Mouse (Mus musculus) right cerebral cortex, postnatal 10 days (tissue): Measurements from ENCODE around the gene Ifnk.

Source experiments
- DNase-seq, 2 experiments: peaks; one replicate each; pipeline ENCODE4 v3.0.0; 2021; ENCODE audit warnings: low spot score in 2 of 2

Ifnk gene

DNA sequence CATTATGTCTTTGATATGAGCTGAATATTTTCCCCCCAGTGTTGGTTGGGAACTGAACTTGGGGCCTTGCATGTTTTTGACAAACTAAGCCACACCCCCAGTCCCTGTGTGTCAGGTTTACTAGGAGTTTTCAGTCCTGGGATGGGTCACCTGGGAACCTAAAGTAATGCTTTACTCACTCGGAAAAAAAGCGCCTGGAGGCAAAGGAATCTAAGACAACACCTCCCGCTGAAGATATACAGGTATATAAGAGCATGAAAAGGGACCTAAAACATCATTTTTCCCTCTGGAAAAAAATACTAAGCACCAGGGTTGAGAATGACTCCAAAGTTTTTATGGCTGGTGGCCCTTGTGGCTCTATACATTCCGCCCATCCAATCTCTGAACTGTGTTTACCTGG lies at the start of gene Ifnk:
Ifnk (plus strand) TSS at position 301 of the 400 bp plus-strand sequence.
- no peak for DNase-seq

DNA sequence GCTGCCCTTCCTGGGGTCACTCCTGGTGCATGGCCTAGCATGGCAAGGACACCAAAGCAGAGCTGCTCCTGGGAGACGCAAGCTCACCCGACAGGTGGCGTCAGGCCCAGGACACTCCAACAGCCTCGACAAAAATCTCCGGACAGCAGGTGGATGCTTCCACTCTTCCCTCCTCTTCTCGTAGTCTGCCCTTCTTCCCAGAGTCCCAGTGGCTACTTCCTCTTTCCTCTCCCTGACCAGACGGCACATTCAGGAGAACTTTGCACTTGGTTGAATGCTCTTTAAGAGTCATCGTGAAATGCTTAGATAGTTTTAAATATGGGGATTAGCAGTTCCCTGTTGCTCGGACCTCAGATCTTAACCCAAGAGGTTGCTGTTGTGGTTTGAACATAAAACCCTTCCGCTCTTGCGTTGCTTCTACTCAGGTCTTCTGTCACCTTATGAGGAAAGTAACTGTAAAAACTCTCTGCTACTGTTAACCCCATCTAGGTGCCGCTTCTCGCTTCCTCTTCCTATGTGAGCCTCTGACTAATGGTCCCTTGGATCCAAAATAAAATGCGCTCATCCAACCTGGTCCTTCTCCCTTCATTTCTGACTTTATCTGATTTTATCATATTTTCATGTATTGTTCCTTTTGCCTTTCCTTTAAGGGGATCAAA lies 46.6 kb upstream of the Ifnk start:
- DNase-seq = no peak

DNA sequence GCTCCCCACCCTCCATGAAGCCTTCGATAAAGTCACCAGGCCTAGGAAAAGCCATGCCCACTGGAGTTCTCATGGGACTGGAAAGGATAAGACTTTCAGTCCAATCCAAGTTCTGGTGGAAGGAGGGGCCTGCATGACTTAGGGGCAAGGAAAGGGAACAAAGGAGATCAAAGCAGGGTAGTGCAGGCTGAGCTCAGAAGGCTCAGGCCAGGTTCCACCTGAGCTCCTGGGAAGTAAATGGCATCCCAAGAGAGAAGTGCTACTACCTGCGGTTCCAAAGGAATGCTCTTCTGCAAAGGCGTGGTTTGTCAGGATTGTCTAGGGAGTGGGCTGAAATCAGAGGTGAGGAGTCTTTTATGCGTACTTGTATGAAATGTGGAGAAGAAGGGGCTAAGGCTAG lies 39.4 kb upstream of the Ifnk start:
- DNase-seq = no peak

DNA sequence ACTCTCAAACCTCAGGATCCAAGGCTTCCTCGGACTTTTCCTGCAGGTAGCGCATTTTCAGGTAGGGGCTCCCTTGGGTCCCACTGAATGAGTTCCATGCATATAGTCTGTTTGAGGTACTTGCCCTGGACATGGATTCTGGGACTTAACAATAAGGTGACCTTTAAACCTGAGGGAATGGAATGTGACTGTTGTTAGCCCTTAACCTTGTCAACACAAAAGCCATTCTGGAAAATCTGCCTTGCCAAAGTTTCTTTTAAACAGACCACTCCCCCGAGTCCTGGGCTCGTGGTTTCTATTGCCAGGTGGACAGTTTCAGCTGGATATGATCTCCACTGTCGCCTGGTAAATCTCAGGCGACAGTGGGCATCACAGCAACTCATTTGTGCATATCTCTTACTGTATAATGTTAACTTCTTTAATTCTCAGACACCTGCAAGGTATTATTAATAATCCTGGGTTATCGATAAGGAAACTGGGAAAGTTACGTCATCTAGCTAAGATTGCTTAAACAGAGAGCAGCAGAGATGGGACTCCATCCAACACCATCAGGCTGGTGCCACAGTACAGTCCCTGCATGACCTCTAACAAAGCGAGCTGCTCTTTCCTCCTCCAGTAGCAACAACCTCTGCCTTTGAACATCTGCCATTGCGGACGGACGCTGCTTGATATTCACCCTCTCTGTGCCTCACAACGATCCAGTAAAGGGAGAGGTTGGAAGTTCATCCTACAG lies 38.2 kb upstream of the Ifnk start:
- DNase-seq = no peak

DNA sequence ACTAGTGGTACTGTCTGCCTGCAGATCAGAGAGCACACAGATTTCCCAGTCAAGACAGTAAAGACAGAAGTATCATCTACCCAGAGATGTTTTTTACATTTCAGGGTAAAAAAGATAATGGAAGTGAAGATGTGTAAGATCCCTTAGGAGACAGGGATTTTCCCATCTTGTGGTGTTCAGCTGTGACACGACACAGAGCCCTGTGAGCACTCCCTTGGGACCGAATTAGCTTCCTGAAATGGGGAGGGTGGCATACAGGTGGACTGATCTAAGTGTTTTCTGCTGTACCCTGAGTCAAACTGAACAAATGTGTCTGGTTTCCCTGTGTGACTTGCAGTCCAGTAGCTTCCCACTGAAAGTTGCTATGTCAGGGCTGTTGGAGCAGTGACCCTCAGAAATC lies 36.9 kb upstream of the Ifnk start:
- no peak for DNase-seq

DNA sequence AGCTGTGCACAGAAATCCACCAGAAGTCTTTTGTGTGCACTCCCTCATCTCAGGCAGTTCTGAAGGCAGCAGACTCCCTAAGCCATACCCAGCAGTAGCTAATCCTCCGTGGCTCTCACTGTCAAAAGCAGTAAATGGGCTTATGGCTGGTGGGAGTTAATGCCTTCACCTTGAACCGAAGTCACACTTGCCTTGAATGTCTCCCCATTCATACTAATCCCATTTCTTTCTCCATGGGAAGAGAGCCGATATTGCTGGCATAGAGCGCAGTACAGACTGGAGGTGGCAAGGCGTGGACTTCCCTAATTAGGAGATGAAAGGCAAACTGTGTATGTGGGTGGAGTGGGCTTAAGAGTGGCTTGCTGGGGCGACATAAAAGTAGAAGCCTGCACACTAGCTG lies 35.9 kb upstream of the Ifnk start:
- DNase-seq = no peak

DNA sequence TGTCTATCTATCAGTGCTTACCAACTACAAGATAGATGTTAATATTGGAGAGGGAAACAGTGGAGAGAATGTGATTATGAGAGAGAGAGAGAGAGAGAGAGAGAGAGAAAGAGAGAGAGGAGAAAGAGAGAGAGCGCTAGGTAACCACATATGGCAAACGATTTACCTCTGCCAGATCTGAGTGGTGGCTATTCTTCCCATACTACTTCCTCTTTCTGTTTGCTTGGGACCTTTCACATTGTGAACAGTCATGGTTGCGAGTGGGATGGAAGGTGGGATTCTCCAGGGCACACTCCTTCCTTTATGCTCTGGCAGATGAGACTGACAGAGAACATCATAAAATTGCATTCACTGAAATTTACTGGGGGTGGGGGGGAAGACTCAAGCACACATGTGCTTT lies 34.7 kb upstream of the Ifnk start:
- no peak for DNase-seq

DNA sequence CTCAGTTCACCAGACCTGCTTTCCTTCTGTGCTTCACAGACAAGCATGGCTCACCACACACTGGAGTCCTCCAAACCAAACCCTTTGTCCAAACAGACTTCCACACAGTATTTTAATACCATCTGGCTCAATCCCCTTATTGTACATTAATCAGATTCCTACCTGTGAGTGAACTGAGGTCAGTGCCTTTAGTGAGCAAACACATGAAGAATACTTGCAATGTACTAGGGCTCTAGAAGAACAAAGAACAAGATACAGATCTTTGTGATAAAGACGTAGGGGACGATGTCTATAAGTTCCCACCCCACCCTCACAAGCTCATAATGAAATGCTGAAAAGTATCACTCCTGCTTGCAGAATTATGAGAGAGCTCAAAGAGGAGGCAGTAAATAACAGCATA lies 33.0 kb upstream of the Ifnk start:
- DNase-seq = no peak

DNA sequence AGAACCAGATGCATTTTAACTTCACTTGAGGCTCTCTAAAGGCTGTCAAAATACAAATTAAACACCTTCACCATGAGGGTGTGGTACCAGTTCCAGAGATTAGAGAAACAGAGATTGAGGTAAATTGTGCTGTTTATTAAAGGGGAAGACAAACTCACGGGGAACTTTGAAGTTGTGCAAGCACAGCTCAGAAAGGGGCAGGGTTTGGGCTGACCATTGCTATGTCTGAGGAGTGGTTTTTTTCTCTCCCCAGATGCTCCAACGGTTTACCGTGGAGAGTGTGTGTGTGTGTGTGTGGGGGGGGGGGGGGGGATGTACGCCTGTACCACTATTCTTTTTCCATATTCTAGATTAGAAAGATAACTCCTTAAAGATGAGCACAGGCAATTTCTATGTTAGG lies 31.7 kb upstream of the Ifnk start:
- DNase-seq = no peak

DNA sequence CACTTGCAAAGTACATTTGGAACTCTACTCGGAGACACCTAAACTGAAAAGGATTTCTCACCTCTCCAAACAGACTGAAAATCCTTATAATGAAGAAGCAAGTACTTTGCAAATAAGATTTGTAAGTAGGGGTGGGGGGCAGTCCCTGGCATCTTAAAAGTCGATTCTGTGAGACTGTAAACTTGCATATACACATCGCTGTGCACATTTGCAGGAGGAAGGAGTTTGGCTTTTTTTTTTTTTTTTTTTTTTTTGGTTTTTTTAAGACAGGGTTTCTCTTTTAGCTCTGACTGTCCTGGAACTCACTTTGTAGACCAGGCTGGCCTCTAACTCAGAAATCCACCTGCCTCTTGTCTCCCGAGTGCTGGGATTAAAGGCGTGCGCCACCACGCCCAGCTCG lies 31.3 kb upstream of the Ifnk start:
- no peak for DNase-seq

DNA sequence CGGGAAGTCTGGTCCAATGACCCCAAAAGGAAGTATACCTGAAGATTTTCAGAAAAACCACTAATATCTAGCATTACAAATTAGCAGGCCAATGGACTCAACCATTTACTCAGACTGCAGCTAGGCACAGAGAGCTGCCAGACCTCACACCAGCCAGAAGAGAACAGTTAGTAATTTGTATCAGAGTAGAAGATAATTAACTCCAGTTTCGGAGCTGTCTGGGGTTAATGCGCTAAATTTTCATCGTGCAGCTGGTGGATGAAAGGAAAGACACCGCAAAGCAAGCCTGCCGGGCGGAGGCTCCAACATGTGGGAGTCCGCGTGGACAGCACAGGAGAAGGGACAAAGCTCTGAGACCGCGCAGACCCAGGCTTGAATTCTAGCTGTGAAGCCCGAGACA lies 30.8 kb upstream of the Ifnk start:
- DNase-seq = no peak

DNA sequence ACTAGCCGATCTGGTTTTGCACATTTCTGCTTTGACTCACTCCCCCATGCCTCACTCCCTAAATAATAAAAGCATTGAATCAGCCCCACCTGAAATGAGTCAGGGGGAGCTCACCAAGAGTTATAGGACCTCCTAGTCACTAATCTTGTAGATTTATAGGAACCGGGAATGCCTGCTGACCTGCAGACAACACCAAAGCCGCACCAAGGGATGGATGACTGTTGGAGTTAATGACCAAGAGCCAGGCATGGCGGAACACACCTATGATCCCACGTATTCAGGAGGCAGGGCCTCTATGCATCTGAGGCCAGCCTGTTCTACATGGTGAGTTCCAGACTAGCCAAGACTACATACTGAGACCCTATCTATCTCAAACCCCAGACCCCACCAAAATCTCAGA lies 28.8 kb upstream of the Ifnk start:
- no peak for DNase-seq

DNA sequence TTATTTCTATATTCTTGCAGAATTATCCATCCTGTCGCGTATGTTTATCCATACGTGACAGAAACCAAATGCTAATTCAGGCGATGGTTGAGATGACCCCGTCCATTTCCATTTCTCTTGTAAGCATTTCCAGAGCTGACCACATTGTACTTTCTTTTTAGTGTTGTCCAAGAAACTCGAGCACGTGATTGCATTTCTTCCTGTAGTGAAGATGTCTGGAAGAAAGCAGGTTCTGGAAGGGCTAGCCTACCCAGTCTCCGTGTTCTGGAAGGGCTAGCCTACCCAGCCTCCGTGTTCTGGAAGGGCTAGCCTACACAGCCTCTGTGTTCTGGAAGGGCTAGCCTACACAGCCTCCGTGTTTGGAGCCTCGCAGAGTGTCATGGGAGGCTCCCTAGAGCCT lies 27.8 kb upstream of the Ifnk start:
- no peak for DNase-seq

DNA sequence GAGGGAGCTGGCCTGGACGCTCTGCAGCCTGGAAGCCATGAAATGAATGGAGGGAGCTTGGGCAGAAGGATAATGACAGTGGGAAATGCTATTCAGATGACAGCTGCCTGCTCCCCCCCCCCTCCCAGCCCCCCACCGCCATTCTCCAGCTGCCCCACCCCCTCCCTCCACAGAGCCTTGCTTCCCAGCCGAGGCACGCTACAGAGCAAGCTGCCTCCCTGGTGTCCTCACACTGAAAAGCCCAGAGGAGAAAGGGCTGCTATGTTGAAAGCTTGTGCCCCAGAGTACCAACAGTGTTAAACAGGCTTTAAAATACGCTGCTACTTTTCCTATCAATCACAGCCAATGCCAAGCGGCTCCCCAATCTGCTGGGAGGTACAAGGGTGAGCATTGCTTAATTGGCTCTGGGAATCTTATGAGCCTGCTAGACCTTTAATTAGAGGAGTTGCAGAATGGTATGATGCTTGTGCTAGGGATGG lies 26.5 kb upstream of the Ifnk start:
- no peak for DNase-seq

DNA sequence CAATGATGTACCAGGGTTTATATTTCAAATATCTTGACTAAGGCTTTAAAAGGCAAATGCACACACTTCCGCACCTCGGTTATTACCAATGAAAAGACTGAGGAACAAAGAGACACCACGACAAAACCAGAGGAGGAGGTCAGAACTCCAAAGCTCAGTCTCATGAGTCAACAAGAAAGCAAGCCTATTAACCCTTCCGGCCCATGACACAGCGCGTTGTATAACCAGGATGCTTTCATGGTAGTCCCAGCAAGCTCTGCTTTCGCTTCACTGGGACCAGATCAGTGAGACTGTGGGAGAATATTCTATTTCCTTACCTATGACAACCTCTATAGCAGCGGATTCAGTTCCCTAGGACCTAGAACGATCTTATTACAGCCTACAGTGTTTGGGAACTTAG lies 25.1 kb upstream of the Ifnk start:
- no peak for DNase-seq

DNA sequence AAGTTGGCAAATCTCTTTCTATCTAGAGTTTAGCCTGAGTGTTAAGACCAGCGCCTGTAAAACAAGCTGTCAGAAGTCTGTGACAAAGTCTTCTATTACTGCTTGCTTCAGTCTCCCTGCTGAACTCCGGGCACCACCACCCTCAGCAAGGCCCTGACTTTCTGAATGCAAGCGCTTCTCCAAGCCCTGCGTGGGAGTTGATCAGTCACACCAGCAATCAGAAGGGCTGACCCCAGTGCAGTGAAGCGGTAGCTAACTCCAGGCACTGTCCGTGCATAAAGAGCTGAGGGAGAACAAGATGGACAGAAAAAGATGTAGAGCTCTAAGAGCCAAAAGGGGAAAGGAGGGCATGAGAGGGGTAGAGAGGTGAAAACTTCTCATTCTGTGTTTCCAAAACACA lies 24.1 kb upstream of the Ifnk start:
- no peak for DNase-seq

DNA sequence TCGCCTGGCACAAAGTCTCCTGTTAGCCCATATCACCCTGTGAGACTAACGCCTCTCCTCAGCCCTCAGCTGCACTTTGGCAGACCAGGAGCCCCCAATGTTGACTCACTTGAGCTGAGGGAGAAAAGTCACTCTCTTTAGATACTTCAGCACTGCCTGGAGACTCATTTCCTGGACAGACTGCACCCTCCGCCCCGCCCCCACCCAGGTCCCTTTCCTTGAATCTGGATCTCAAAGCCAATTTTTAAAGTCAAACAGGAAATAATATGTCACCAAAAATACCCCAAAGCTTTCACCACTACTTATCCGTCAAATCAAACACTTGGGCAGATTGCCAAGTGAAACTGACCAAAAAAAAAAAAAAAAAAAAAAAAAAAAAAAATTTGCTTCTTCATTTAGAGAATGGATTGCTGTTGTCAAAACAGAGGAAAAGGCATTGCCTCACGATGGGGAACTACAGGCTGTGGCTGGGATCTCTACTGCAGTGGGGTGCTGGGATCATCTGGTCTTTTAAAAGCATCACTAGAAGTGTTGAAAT lies 21.4 kb upstream of the Ifnk start:
- DNase-seq = no peak

DNA sequence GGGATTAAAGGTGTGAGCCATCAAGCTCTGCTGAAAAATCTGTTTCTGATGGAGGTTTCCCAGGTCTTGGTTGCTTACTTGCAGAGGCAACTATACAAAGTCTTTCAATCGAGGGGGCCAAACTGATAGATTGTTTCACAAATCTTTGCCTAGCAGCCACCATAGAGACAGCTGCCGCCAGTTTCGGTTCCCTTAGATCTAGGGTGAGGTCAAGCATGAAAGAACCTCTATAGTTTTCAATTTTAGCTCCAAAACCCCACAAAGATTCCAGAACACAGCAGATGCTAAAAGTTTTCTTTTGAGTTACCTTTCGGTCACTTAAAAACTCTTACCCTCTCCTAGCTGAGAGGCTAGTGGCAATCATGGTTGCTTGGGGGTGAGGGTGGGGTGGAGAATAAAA lies 20.3 kb upstream of the Ifnk start:
- no peak for DNase-seq

DNA sequence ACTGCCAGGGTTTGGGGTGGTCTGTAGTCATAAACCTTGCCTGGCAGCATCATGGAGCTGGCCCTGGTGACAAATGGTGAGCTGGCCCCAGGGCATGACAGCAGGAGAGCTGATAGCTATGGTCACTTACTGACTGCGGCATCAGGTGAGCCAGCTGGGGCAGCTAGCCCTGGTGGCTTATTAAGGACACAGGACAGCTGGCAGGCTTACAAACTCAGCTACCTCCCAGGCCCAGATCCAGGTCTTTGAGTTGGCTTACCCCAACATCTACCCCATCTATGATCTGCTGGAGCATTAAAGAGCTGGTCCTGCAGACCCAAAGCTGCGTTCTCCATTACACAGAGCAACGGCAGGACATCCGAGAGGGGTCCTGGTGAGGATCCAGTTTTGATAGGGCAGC lies 18.4 kb upstream of the Ifnk start:
- no peak for DNase-seq

DNA sequence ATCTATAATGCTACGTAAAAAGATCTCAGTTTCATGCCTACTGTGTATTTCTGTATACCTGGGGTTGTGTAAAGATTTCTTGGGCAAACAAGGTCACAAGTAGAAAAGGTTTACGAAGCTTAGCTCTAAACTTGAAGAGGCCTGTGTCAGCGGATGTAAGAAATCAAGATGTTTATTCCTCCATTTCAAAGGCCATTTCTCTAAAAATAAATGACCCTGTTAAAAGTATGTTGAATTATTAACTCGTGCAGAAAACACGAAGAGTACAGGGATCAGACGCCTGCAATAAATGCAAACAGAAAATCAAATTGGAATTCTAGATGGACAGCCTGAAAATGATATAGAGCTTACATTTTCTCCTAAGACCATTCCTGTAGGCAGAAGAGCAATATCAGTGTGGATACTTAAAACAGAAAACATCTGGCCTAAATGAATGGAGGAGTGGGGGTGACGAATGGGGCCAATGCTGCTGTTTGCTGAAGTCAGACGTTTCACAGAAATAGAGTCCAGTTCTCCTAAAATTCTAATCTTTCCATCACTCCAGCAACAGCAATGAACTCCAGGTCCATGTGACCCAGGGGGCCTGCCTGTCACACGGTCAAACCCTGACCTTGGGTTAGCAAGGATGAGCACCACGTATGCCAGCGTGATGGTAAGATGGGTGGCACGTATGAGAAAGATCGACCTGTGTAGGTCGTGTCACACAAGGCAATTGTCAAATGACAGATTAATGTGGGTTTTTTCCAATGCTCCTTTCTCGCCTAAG lies 16.8 kb upstream of the Ifnk start:
- DNase-seq = no peak

DNA sequence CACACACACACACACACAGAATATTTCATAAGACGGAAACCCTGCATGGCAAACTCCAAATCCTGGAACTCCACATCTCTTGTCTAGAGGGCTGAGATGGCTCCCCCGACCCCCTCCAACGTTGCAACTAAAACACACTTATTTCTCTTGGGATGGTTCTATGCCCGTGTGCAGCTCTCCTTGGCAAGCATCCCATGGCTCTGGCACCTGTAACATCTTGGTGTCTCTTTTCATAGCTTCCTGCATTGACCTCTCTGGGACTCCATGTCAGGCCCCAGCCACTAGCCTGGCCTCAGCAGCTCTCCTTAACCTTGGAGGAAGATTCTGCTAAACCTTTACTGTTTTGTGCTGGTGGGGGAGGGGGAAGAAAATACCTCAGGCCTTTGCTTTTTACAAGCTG lies 16.1 kb upstream of the Ifnk start:
- no peak for DNase-seq

DNA sequence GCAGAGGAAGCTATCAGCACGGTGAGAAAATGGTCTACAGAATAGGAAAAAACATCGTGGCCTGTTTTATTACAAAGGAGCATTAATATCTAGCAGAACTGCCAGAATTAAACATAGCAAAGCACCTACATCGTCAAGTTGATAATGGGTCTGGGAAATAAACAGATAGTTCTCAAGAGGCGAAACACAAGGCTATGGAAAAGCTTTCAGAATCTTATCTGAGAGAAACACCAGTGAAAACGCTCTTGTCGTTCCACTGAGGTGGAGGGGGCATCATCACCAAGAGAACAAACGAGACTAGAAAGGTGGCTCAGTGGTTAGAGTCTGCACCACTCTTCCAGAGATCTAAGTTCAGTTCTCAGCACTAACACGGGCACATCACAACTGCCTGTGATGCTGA lies 14.9 kb upstream of the Ifnk start:
- no peak for DNase-seq

DNA sequence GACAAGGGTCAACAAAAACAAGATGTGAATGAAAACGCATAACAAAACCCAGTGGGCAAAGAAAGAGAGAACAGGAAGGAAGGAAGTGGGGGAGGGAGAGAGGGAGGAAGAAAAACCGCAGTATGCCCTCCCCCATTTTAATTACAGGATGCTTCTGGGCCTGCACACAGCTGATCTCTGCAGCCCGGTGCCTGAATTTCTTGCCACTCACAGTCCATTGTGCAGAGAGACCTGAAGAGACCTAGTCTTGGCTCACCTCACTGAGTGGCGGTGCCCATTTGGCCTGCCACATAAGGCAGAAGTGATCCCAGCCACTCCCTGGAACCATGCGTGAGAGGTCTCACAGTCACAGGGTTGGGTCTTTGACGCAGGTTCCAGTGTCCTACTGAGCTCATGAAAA lies 13.8 kb upstream of the Ifnk start:
- DNase-seq = no peak
